ENCODE assay signal across 8 mouse cellular contexts in genomic region chr2:158139628-158140027, GRCm38 (mm10). TPM values are rescaled to one million over a fixed set of nuclear protein-coding genes. Genes with fewer than 3 reads are reported as not detected.
DNase-seq lines count a peak whose midpoint lies in the region; ATAC-seq and TF ChIP-seq lines count a peak whose summit lies in the region.

No protein-coding gene starts in this region.

- H3K27ac ChIP-seq in liver, embryonic 14.5 days = peak overlapping the region; percentile 52
- H3K27ac ChIP-seq in thymus, adult 2 months (ENCODE audit: control insufficient read depth, insufficient read depth, low read length) = no peak overlapping the region

- ATAC-seq in frontal cortex, adult (ENCODE audit: low TSS enrichment) = peak; percentile 91
- no peak for ATAC-seq in liver, embryonic 14.5 days (ENCODE audit: insufficient read depth)

- no peak for TF ChIP-seq EP300 in liver, embryonic 14.5 days (IDR thresholded peaks at IDR 0.05; ENCODE audit: low read depth)

- no peak for TF ChIP-seq CTCF in liver, embryonic 14.5 days (IDR thresholded peaks at IDR 0.05; ENCODE audit: low read depth)
- TF ChIP-seq CTCF in thymus, adult 2 months (IDR thresholded peaks at IDR 0.05; ENCODE audit: borderline replicate concordance, control insufficient read depth, extremely low read depth, insufficient read depth, low read length, poor library complexity) = no peak

- intact Hi-C loops in heart, postnatal 25 days (cut with DNase I) = no loop called here

- no peaks in the 10 kb centered on the region for H3K27me3 ChIP-seq in liver, embryonic 14.5 days (ENCODE audit: control insufficient read depth, insufficient read depth, low read length)
- H3K27me3 ChIP-seq in thymus, adult 2 months (ENCODE audit: control insufficient read depth, insufficient read depth, low read length) = no peaks in the 10 kb centered on the region

- no peak overlapping the region; the same call in 1 of the 2 replicates for H3K4me2 ChIP-seq in liver, embryonic 14.5 days (ENCODE audit: low read depth)

- 58% methylated on average over 7 of the region's 7 CpGs for WGBS in liver, embryonic 14.5 days (ENCODE audit: insufficient replicate concordance)
- WGBS in thymus, adult 2 months = 88% methylated on average over 7 of the region's 7 CpGs

- DNase-seq in cerebellum, postnatal 14 days = peak; percentile 46
- DNase-seq in cerebellum, adult 11-12 months = no peak
- DNase-seq in 3T3-L1 (ENCODE audit: low read depth, low spot score) = peak; percentile 95
- DNase-seq in heart, postnatal 25 days (ENCODE audit: low spot score) = peak; percentile 80
- no peak for DNase-seq in liver, embryonic 14.5 days (ENCODE audit: low read depth in 3 of 3, low spot score in 3 of 3)
- DNase-seq in skeletal muscle tissue, adult 2 months (ENCODE audit: low read depth, low spot score) = peak; percentile 95
- DNase-seq in thymus, adult 2 months = no peak

- H3K4me1 ChIP-seq in liver, embryonic 14.5 days (replicated peaks; ENCODE audit: control insufficient read depth in 2 of 2, insufficient read depth in 2 of 2, low read length in 1 of 2) = peaks cover 48 to 49% of the 10 kb centered on the region in 2 experiments
- no peaks in the 10 kb centered on the region for H3K4me1 ChIP-seq in thymus, adult 2 months (replicated peaks; ENCODE audit: control insufficient read depth, insufficient read depth, low read length)

- peaks cover 78% of the 10 kb centered on the region for H3K36me3 ChIP-seq in liver, embryonic 14.5 days (replicated peaks; ENCODE audit: control insufficient read depth, insufficient read depth, low read depth)
- H3K36me3 ChIP-seq in thymus, adult 2 months (ENCODE audit: control insufficient read depth, insufficient read depth, low read length) = no peaks in the 10 kb centered on the region

- H3K9me3 ChIP-seq in liver, embryonic 14.5 days (ENCODE audit: control insufficient read depth, low read length) = no peaks in the 10 kb centered on the region

- no peak overlapping the region for H3K4me3 ChIP-seq in liver, embryonic 14.5 days (ENCODE audit: insufficient read depth in 1 of 2, low read depth in 2 of 2, low read length in 2 of 2)
- no peak overlapping the region for H3K4me3 ChIP-seq in thymus, adult 2 months (ENCODE audit: control insufficient read depth, insufficient read depth, low read length)

- H3K9ac ChIP-seq in liver, embryonic 14.5 days (replicated peaks) = 0 out of 2 replicates have a peak overlapping the region, but pooled peaks have one; percentile 27

- TF ChIP-seq POLR2A in thymus, adult 2 months (IDR thresholded peaks at IDR 0.05; ENCODE audit: control insufficient read depth, extremely low read depth, insufficient read depth, low read length, poor library complexity) = no peak

RNA-seq across cellular contexts. Expression of gene Tgm2, which starts 6.6 kb away (rescaled TPM):
- 100 to 1,000 TPM; 238 to 253 TPM for total RNA-seq in heart, postnatal 25 days (2021)
- polyA plus RNA-seq in liver, embryonic 14.5 days (2012; rRNA removed) = 41.9 and 44.6 TPM in 2 replicates
- polyA plus RNA-seq in liver, embryonic 14.5 days (2014; fragmentation: Nextera tagmentation; extraction: Ambion mirVana) = 34.6 and 37.7 TPM in 2 replicates
- 32.8 and 37.6 TPM in 2 replicates for polyA plus RNA-seq in thymus, adult 2 months (2012; rRNA removed)

Comparison
In these comparisons a context has a peak if more than half of its experiments do, and no peak if none do; other contexts are left out.
1. DNase-seq: peak in cerebellum, postnatal 14 days (2 of 2), 3T3-L1 (single experiment), heart, postnatal 25 days (single experiment) and skeletal muscle tissue, adult 2 months (single experiment); none in cerebellum, adult 11-12 months (single experiment), liver, embryonic 14.5 days (0 of 3) and thymus, adult 2 months (single experiment).